Mouse (Mus musculus): Measurements from ENCODE around the gene Anxa5. TPM values are rescaled to one million over a fixed set of nuclear protein-coding genes. Genes with fewer than 3 reads are reported as not detected.
A peak's percentile ranks its signal among the peaks of the same experiment; 100 is the strongest.

Anxa5 gene
- polyA plus RNA-seq, 1 experiment from 2014 or later: 75.8 TPM

- H3K4me1 ChIP-seq (replicated peaks; ENCODE audit: control insufficient read depth, insufficient read depth, low read length): no peaks in the 10 kb centered on the region
- ATAC-seq (ENCODE audit: low FRiP score): no peak
- H3K4me2 ChIP-seq (replicated peaks): no peak overlapping the region
- H3K27me3 ChIP-seq (ENCODE audit: control insufficient read depth, insufficient read depth, low read length): no peaks in the 10 kb centered on the region
- H3K27ac ChIP-seq: no peak overlapping the region
- H3K9ac ChIP-seq: no peak overlapping the region
- no peaks in the 10 kb centered on the region for H3K36me3 ChIP-seq (replicated peaks; ENCODE audit: control insufficient read depth, insufficient read depth)
- DNase-seq (ENCODE audit: low spot score): no peak
- 53% methylated on average over 2 of the region's 2 CpGs for WGBS
- no peak overlapping the region for H3K4me3 ChIP-seq (replicated peaks; ENCODE audit: low read length)
- H3K9me3 ChIP-seq (ENCODE audit: control insufficient read depth, low read length): no peaks in the 10 kb centered on the region
Observed at GRCm38 (mm10) chr3:36401900-36402299, 73.8 kb downstream of the Anxa5 start.

GRCm38 (mm10) chr3:36400657-36401056 lies 75.0 kb downstream of the Anxa5 start:
- Histone ChIP-seq H3K27me3 (ENCODE audit: control insufficient read depth, insufficient read depth, low read length) (no peaks in the 10 kb centered on the region), H3K4me3 (replicated peaks; ENCODE audit: low read length) (no peak overlapping the region), H3K9ac (no peak overlapping the region), H3K27ac (no peak overlapping the region), H3K4me2 (replicated peaks) (no peak overlapping the region), H3K36me3 (replicated peaks; ENCODE audit: control insufficient read depth, insufficient read depth) (no peaks in the 10 kb centered on the region), H3K9me3 (ENCODE audit: control insufficient read depth, low read length) (no peaks in the 10 kb centered on the region), H3K4me1 (replicated peaks; ENCODE audit: control insufficient read depth, insufficient read depth, low read length) (no peaks in the 10 kb centered on the region)
- DNase-seq (ENCODE audit: low spot score) (peak; percentile 37), ATAC-seq (ENCODE audit: low FRiP score) (no peak)
- 83% methylated on average over 10 of the region's 10 CpGs for WGBS

Small RNAs within 50 kb of the gene (microRNA-seq; reads per million reads assigned to microRNA genes)
- not detected for gene Mir7009

Other genes starting within 250 kb of the Anxa5 start
- 0.21 and 0.23 TPM in 2 replicates for gene 1810062G17Rik, start within 50 bp of the Anxa5 start, polyA plus RNA-seq (2014; fragmentation: Nextera tagmentation; extraction: Ambion mirVana)
- gene Gm11549, start 45.9 kb upstream of the Anxa5 start, polyA plus RNA-seq (2014; fragmentation: Nextera tagmentation; extraction: Ambion mirVana): 0.20 and 0.35 TPM in 2 replicates
- 74.5 and 77.9 TPM in 2 replicates for gene Exosc9, start 76.7 kb upstream of the Anxa5 start, polyA plus RNA-seq (2014; fragmentation: Nextera tagmentation; extraction: Ambion mirVana)
- gene Ccna2, start 96.3 kb upstream of the Anxa5 start, polyA plus RNA-seq (2014; fragmentation: Nextera tagmentation; extraction: Ambion mirVana): 29.8 and 42.3 TPM in 2 replicates
- 20.6 and 24.0 TPM in 2 replicates for gene Bbs7, start 137.6 kb upstream of the Anxa5 start, polyA plus RNA-seq (2014; fragmentation: Nextera tagmentation; extraction: Ambion mirVana)
- 16.3 and 20.0 TPM in 2 replicates for gene Trpc3, start 214.3 kb upstream of the Anxa5 start, polyA plus RNA-seq (2014; fragmentation: Nextera tagmentation; extraction: Ambion mirVana)

All from hindbrain, embryonic 14.5 days (tissue).